Mouse (Mus musculus) bone marrow macrophage, adult 2 months (primary cell): ENCODE results near the gene Tdrd9.

Source experiments
- CTCF ChIP-seq: IDR thresholded peaks from 2 replicates; pipeline ENCODE4 v1.5.1; 2012; ENCODE audit warnings: low read depth, mild to moderate bottlenecking, low read length, moderate library complexity
- POLR2A ChIP-seq: IDR thresholded peaks from 2 replicates; pipeline ENCODE4 v1.6.1; 2012; ENCODE audit warnings: mild to moderate bottlenecking, low read depth, low read length, borderline replicate concordance

- TF ChIP-seq CTCF (no peak), POLR2A (no peak)
Observed at GRCm38 (mm10) chr12:112042681-112043080, 71.3 kb downstream of the Tdrd9 start.
